Mouse (Mus musculus) cortical plate, adult 2 months (tissue): ENCODE results near the gene Zfhx3.

ENCODE experiments used
- CTCF ChIP-seq: fragments of 200-500 bp; IDR thresholded peaks from 2 replicates; pipeline ENCODE4 v1.5.1; 2011; ENCODE audit warnings: mild to moderate bottlenecking, control low read depth, low read length; ENCODE audit not compliant: insufficient read depth; ENCODE audit errors: extremely low read depth
- POLR2A ChIP-seq: fragments of 200-500 bp; IDR thresholded peaks from 2 replicates; pipeline ENCODE4 v1.6.1; 2011; ENCODE audit warnings: mild to moderate bottlenecking, low read length, control low read depth; ENCODE audit not compliant: insufficient read depth; ENCODE audit errors: extremely low read depth

DNA sequence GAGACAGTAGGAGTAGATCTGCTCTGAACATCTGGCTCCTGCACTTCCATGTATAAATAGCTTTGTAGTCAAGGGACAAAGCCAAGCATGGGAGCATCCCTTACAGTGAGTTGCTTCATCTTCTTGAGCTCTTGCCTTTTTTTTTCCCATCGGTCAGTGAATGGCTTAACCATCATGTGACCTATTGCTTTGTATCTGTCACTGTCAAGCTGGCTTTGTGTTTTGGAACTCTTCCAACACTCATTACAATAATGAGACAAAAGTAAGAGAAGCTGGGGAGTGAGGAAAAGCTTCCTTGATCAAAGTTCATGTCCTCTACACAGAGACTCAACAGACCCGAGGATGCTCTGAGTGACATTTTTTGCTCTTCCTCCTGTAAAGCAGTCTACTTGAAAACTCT is 183.0 kb downstream of the Zfhx3 start:
- TF ChIP-seq CTCF: no peak
- no peak for TF ChIP-seq POLR2A
